Mouse (Mus musculus) hindbrain, embryonic 11.5 days (tissue): ENCODE measurements at regions not wholly inside any gene's neighbourhood (a gene's known extent, or its start where the extent isn't known, plus 50 kb on each side); places are given as distances from the start of the nearest gene placed in this dataset.

Experiments used
- ATAC-seq: fragments of 200-750 bp; cut with Nextera tagmentation; 2 replicates; pipeline ENCODE4 v1.8.0; 2017; ENCODE audit warnings: mild to moderate bottlenecking, moderate TSS enrichment, moderate library complexity; ENCODE audit not compliant: low FRiP score
- DNase-seq: peaks from one replicate; pipeline ENCODE4 v3.0.0-alpha.2; 2015; ENCODE audit warnings: low spot score
- H3K27ac ChIP-seq: fragments of 300-500 bp; sonication (generic); 2 replicates; pipeline ENCODE4 v1.5.1; 2014; ENCODE audit warnings: mild to moderate bottlenecking, low read depth, low read length
- H3K27me3 ChIP-seq: fragments of 300-500 bp; sonication (generic); 2 replicates; pipeline ENCODE4 v1.6.1; 2014; ENCODE audit warnings: mild to moderate bottlenecking, low read length, moderate library complexity, mixed read lengths; ENCODE audit not compliant: control insufficient read depth, insufficient read depth
- H3K36me3 ChIP-seq: fragments of 300-500 bp; sonication (generic); 2 replicates; pipeline ENCODE4 v1.6.1; 2014; ENCODE audit warnings: mild to moderate bottlenecking, low read length, moderate library complexity, mixed read lengths; ENCODE audit not compliant: control insufficient read depth, insufficient read depth
- H3K4me1 ChIP-seq: fragments of 300-500 bp; sonication (generic); replicated peaks from 2 replicates; pipeline ENCODE4 v1.6.1; 2014; ENCODE audit warnings: low read length, mixed read lengths; ENCODE audit not compliant: control insufficient read depth, insufficient read depth
- H3K4me2 ChIP-seq: fragments of 300-500 bp; sonication (generic); replicated peaks from 2 replicates; pipeline ENCODE4 v1.6.1; 2014; ENCODE audit warnings: mild to moderate bottlenecking, low read depth, low read length
- H3K4me3 ChIP-seq: fragments of 300-500 bp; sonication (generic); 2 replicates; pipeline ENCODE4 v1.5.1; 2014; ENCODE audit warnings: low read depth, low read length
- H3K9ac ChIP-seq: fragments of 300-500 bp; sonication (generic); 2 replicates; pipeline ENCODE4 v1.6.1; 2014; ENCODE audit warnings: low read depth, low read length
- H3K9me3 ChIP-seq: fragments of 300-500 bp; sonication (generic); 2 replicates; pipeline ENCODE4 v1.6.1; 2016; ENCODE audit warnings: low read length; ENCODE audit not compliant: control insufficient read depth
- WGBS: fragments of 180-500 bp; shearing (Covaris S2); extraction: QIAGEN DNeasy Blood & Tissue Kit; methylation state at CpG from one replicate; pipeline ENCODE4 v1.1.7; 2014; 5-methylcytosine and 5-hydroxymethylcytosine counted together

DNA sequence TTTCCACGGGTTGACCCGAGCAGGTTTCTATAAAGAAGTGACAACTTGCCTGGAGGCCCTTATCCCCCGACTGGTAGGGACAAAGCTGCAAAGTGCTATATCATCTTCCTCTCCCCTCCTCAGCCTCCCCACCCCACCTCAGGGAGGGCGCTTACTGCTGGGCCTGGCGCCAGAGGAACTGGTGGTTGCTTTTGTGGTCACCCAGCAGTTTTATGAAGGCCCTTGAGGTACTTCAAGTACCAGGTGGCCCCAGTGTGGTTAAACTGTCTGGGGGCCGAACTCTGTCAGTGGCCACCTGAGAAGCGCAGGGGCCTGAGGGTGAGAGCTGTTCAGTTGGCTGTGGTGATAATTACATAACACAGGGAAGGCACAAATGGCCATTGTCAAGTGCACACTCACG lies 340.0 kb upstream of the 3110018I06Rik start:
- Histone ChIP-seq H3K4me3 (no peak overlapping the region), H3K9me3 (no peaks in the 10 kb centered on the region), H3K27ac (no peak overlapping the region), H3K4me1 (no peaks in the 10 kb centered on the region), H3K27me3 (no peaks in the 10 kb centered on the region), H3K9ac (no peak overlapping the region), H3K4me2 (no peak overlapping the region), H3K36me3 (no peaks in the 10 kb centered on the region)
- WGBS, result 78% methylated on average over 8 of the region's 8 CpGs
- no peak for DNase-seq
- ATAC-seq, result no peak

DNA sequence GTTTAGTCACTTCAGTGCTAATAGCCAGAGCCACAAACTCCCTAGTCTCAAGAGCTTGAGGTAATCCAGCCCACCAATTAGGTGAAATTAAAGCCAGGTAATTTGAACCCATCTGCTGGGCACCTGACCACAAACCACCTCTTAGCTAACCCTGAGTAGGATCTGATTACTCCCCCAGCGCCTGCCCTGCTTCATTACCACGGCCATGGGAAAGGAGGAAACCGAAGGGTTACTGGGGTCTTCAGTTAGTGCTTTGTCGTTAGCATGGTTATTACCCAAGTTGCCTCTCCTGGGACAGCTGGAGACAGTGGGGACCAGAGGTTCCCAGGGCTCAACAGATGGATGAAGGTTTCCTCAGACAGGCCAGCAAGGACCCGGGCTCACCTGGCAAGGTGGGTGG lies 337.3 kb upstream of the 3110018I06Rik start:
- no peak overlapping the region for H3K9ac ChIP-seq
- no peaks in the 10 kb centered on the region for H3K9me3 ChIP-seq
- DNase-seq, result no peak
- no peak for ATAC-seq
- H3K36me3 ChIP-seq, result no peaks in the 10 kb centered on the region
- H3K4me2 ChIP-seq, result no peak overlapping the region
- WGBS, result 77% methylated on average over 5 of the region's 5 CpGs
- H3K4me1 ChIP-seq, result no peaks in the 10 kb centered on the region
- H3K27ac ChIP-seq, result no peak overlapping the region
- H3K27me3 ChIP-seq, result no peaks in the 10 kb centered on the region
- no peak overlapping the region for H3K4me3 ChIP-seq

DNA sequence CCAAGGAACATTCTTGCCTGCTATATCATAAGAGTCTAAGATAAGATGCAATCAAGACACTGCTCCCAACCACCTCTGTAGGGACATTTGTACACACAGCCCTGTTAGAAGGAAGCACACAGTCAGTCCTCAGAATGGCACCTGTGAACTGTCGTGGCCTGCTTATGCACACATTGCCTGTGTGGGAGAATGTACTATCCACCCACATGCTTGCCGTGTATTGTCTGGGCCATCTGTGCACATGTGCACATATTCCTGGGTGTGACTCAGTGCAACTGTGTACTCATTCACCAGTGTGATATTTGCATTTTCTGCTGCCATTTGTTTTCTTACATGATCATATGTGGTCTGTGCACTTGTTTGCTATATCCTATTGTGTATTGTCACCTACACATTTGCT lies 333.8 kb upstream of the 3110018I06Rik start:
- Histone ChIP-seq H3K4me2 (no peak overlapping the region), H3K27me3 (no peaks in the 10 kb centered on the region), H3K36me3 (no peaks in the 10 kb centered on the region), H3K4me3 (no peak overlapping the region), H3K27ac (no peak overlapping the region), H3K9ac (no peak overlapping the region), H3K4me1 (no peaks in the 10 kb centered on the region; the same call in 1 of the 2 replicates), H3K9me3 (no peaks in the 10 kb centered on the region)
- ATAC-seq (no peak), DNase-seq (no peak)
- WGBS, result 88% methylated on average over 2 of the region's 2 CpGs

- 81% methylated on average over 8 of the region's 8 CpGs for WGBS
- ATAC-seq, result no peak
- H3K4me1 ChIP-seq, result peaks cover 6% of the 10 kb centered on the region; the same call in 1 of the 2 replicates
These were observed 331.5 kb upstream of the 3110018I06Rik start for GRCm38 (mm10) chr12:107156791-107157428.

DNA sequence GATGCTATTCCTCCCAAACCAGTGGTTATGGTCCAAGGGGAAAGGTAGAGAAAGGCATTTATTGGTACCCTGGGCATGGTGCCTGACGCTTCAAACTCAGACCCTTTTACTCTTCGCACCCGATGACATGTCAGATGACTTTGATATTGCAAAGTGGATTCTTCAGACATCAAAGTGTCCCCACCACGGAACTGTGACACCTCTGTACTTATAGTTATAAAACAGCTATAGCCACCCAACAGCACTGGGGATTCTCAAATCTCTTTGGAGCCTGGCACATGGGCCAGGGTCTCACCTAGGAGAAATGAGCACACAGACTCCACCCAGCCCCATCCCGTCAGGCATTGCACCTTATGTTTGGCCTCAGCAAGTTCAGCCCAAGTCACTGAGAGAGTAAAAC lies 329.3 kb upstream of the 3110018I06Rik start:
- no peak for DNase-seq
- 76% methylated on average over 5 of the region's 5 CpGs for WGBS
- Histone ChIP-seq H3K4me3 (no peak overlapping the region), H3K27ac (no peak overlapping the region), H3K9ac (no peak overlapping the region), H3K27me3 (no peaks in the 10 kb centered on the region), H3K4me2 (no peak overlapping the region), H3K9me3 (no peaks in the 10 kb centered on the region), H3K36me3 (no peaks in the 10 kb centered on the region), H3K4me1 (peaks cover 6% of the 10 kb centered on the region; the same call in 1 of the 2 replicates)
- ATAC-seq, result no peak

More at GRCm38 (mm10) chr12:107156791-107157428, 331.5 kb upstream of the 3110018I06Rik start:
- Histone ChIP-seq H3K9ac (no peak overlapping the region), H3K27me3 (no peaks in the 10 kb centered on the region), H3K4me2 (no peak overlapping the region), H3K27ac (no peak overlapping the region), H3K36me3 (no peaks in the 10 kb centered on the region), H3K4me3 (no peak overlapping the region), H3K9me3 (no peaks in the 10 kb centered on the region)
- no peak for DNase-seq

GRCm38 (mm10) chr12:107160137-107160536 lies 328.3 kb upstream of the 3110018I06Rik start:
- H3K9ac ChIP-seq, result no peak overlapping the region
- ATAC-seq, result no peak
- H3K36me3 ChIP-seq, result no peaks in the 10 kb centered on the region
- H3K9me3 ChIP-seq, result no peaks in the 10 kb centered on the region
- H3K27ac ChIP-seq, result no peak overlapping the region
- 5% methylated on average over 7 of the region's 7 CpGs for WGBS
- no peak overlapping the region for H3K4me3 ChIP-seq
- DNase-seq, result peak; percentile 33
- H3K4me2 ChIP-seq, result no peak overlapping the region
- H3K27me3 ChIP-seq, result no peaks in the 10 kb centered on the region
- peaks cover 6% of the 10 kb centered on the region; the same call in 1 of the 2 replicates for H3K4me1 ChIP-seq

GRCm38 (mm10) chr12:107160628-107161027 lies 327.8 kb upstream of the 3110018I06Rik start:
- Histone ChIP-seq H3K27me3 (no peaks in the 10 kb centered on the region), H3K4me1 (peaks cover 6% of the 10 kb centered on the region; the same call in 1 of the 2 replicates), H3K9ac (no peak overlapping the region), H3K4me2 (no peak overlapping the region), H3K9me3 (no peaks in the 10 kb centered on the region), H3K36me3 (no peaks in the 10 kb centered on the region), H3K27ac (no peak overlapping the region), H3K4me3 (no peak overlapping the region)
- 31% methylated on average over 6 of the region's 6 CpGs for WGBS
- ATAC-seq (no peak), DNase-seq (no peak)

DNA sequence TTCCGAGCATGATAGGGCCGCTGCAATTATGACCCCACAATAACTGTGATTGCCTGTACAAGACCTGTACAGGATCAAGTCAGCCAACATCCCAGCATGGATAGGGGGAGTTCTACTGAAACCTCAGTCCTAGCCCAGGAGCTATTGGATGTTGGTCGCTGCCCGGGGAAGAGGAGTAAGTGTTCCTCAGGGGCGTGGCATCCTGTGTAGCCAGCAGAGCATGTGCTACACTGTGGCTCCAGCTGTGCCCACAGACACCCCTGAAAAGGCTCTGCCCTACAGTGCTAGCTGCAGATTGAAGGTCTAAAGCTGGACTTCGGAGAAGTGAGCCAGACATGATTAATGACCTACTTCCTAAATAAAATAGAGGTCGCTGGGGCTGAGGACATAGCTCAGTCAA lies 317.5 kb upstream of the 3110018I06Rik start:
- Histone ChIP-seq H3K36me3 (no peaks in the 10 kb centered on the region), H3K9me3 (no peaks in the 10 kb centered on the region), H3K4me1 (no peaks in the 10 kb centered on the region), H3K27ac (no peak overlapping the region), H3K4me3 (no peak overlapping the region), H3K27me3 (no peaks in the 10 kb centered on the region), H3K4me2 (no peak overlapping the region), H3K9ac (no peak overlapping the region)
- ATAC-seq (no peak), DNase-seq (no peak)
- 71% methylated on average over 7 of the region's 7 CpGs for WGBS

- ATAC-seq (no peak), DNase-seq (no peak)
- no peaks in the 10 kb centered on the region for H3K9me3 ChIP-seq
- WGBS, result 90% methylated on average over 15 of the region's 15 CpGs
- H3K36me3 ChIP-seq, result no peaks in the 10 kb centered on the region
- H3K4me1 ChIP-seq, result no peaks in the 10 kb centered on the region
- no peaks in the 10 kb centered on the region for H3K27me3 ChIP-seq
- no peak overlapping the region for H3K4me2 ChIP-seq
- no peak overlapping the region for H3K4me3 ChIP-seq
- H3K9ac ChIP-seq, result no peak overlapping the region
- H3K27ac ChIP-seq, result no peak overlapping the region
These were observed 316.8 kb upstream of the 3110018I06Rik start for GRCm38 (mm10) chr12:107171676-107172075.
